Mouse (Mus musculus): ENCODE measurements around the gene Kcnq2. TPM values are rescaled to one million over a fixed set of nuclear protein-coding genes. Genes with fewer than 3 reads are reported as not detected.
A peak's percentile ranks its signal among the peaks of the same experiment; 100 is the strongest.

Kcnq2 gene
- polyA plus RNA-seq, 1 experiment from 2014 or later: 0.51 TPM

GRCm38 (mm10) chr2:181038644-181039355, 96.3 kb downstream of the Kcnq2 start:
- no peak for TF ChIP-seq CTCF (IDR thresholded peaks at IDR 0.05; ENCODE audit: low read depth)
- Histone ChIP-seq H3K4me3 (ENCODE audit: low read depth, low read length) (peak overlapping the region; percentile 43), H3K9ac (ENCODE audit: low read depth, low read length) (no peak overlapping the region), H3K36me3 (ENCODE audit: control insufficient read depth, insufficient read depth) (no peaks in the 10 kb centered on the region), H3K4me2 (replicated peaks; ENCODE audit: low read depth) (peak overlapping the region; percentile 71), H3K9me3 (ENCODE audit: control insufficient read depth) (no peaks in the 10 kb centered on the region), H3K27me3 (replicated peaks; ENCODE audit: control insufficient read depth, insufficient read depth, low read length) (peaks cover 40% of the 10 kb centered on the region), H3K27ac (ENCODE audit: low read depth, low read length) (no peak overlapping the region), H3K4me1 (replicated peaks; ENCODE audit: control insufficient read depth, insufficient read depth, low read length) (no peaks in the 10 kb centered on the region)
- 1% methylated on average over 56 of the region's 63 CpGs for WGBS
- no peak for ATAC-seq

GRCm38 (mm10) chr2:181036561-181036960, 98.5 kb downstream of the Kcnq2 start:
- no peaks in the 10 kb centered on the region for H3K36me3 ChIP-seq (ENCODE audit: control insufficient read depth, insufficient read depth)
- H3K4me1 ChIP-seq (replicated peaks; ENCODE audit: control insufficient read depth, insufficient read depth, low read length): no peaks in the 10 kb centered on the region
- peaks cover 40% of the 10 kb centered on the region for H3K27me3 ChIP-seq (replicated peaks; ENCODE audit: control insufficient read depth, insufficient read depth, low read length)
- no peaks in the 10 kb centered on the region for H3K9me3 ChIP-seq (ENCODE audit: control insufficient read depth)
- H3K27ac ChIP-seq (ENCODE audit: low read depth, low read length): no peak overlapping the region
- 68% methylated on average over 6 of the region's 6 CpGs for WGBS
- ATAC-seq: no peak
- no peak for TF ChIP-seq CTCF (IDR thresholded peaks at IDR 0.05; ENCODE audit: low read depth)
- no peak overlapping the region for H3K4me3 ChIP-seq (ENCODE audit: low read depth, low read length)
- no peak overlapping the region for H3K9ac ChIP-seq (ENCODE audit: low read depth, low read length)
- H3K4me2 ChIP-seq (replicated peaks; ENCODE audit: low read depth): no peak overlapping the region

- no peak for ATAC-seq
- H3K27ac ChIP-seq (ENCODE audit: low read depth, low read length): no peak overlapping the region
- H3K36me3 ChIP-seq (ENCODE audit: control insufficient read depth, insufficient read depth): no peaks in the 10 kb centered on the region
- TF ChIP-seq CTCF (IDR thresholded peaks at IDR 0.05; ENCODE audit: low read depth): no peak
- no peak overlapping the region for H3K4me3 ChIP-seq (ENCODE audit: low read depth, low read length)
- peaks cover 31% of the 10 kb centered on the region for H3K27me3 ChIP-seq (replicated peaks; ENCODE audit: control insufficient read depth, insufficient read depth, low read length)
- H3K9me3 ChIP-seq (ENCODE audit: control insufficient read depth): no peaks in the 10 kb centered on the region
- H3K9ac ChIP-seq (ENCODE audit: low read depth, low read length): no peak overlapping the region
- WGBS: 77% methylated on average over 7 of the region's 7 CpGs
- no peak overlapping the region for H3K4me2 ChIP-seq (replicated peaks; ENCODE audit: low read depth)
- H3K4me1 ChIP-seq (replicated peaks; ENCODE audit: control insufficient read depth, insufficient read depth, low read length): no peaks in the 10 kb centered on the region
Observed at GRCm38 (mm10) chr2:181035186-181035585, 99.9 kb downstream of the Kcnq2 start.

GRCm38 (mm10) chr2:181033310-181033709, 101.8 kb downstream of the Kcnq2 start:
- Histone ChIP-seq H3K4me1 (replicated peaks; ENCODE audit: control insufficient read depth, insufficient read depth, low read length) (no peaks in the 10 kb centered on the region), H3K36me3 (ENCODE audit: control insufficient read depth, insufficient read depth) (no peaks in the 10 kb centered on the region), H3K9me3 (ENCODE audit: control insufficient read depth) (no peaks in the 10 kb centered on the region), H3K27ac (ENCODE audit: low read depth, low read length) (no peak overlapping the region), H3K4me3 (ENCODE audit: low read depth, low read length) (no peak overlapping the region), H3K27me3 (replicated peaks; ENCODE audit: control insufficient read depth, insufficient read depth, low read length) (peaks cover 13% of the 10 kb centered on the region), H3K4me2 (replicated peaks; ENCODE audit: low read depth) (no peak overlapping the region), H3K9ac (ENCODE audit: low read depth, low read length) (no peak overlapping the region)
- no peak for ATAC-seq
- 46% methylated on average over 6 of the region's 6 CpGs for WGBS
- TF ChIP-seq CTCF (IDR thresholded peaks at IDR 0.05; ENCODE audit: low read depth): no peak

- TF ChIP-seq CTCF (IDR thresholded peaks at IDR 0.05; ENCODE audit: low read depth): peak; percentile 48
- 38% methylated on average over 5 of the region's 5 CpGs for WGBS
- H3K27me3 ChIP-seq (replicated peaks; ENCODE audit: control insufficient read depth, insufficient read depth, low read length): peaks cover 4% of the 10 kb centered on the region
- H3K9ac ChIP-seq (ENCODE audit: low read depth, low read length): no peak overlapping the region
- no peaks in the 10 kb centered on the region for H3K9me3 ChIP-seq (ENCODE audit: control insufficient read depth)
- ATAC-seq: no peak
- H3K4me1 ChIP-seq (replicated peaks; ENCODE audit: control insufficient read depth, insufficient read depth, low read length): no peaks in the 10 kb centered on the region
- no peak overlapping the region for H3K27ac ChIP-seq (ENCODE audit: low read depth, low read length)
- H3K4me2 ChIP-seq (replicated peaks; ENCODE audit: low read depth): no peak overlapping the region
- no peak overlapping the region for H3K4me3 ChIP-seq (ENCODE audit: low read depth, low read length)
- no peaks in the 10 kb centered on the region for H3K36me3 ChIP-seq (ENCODE audit: control insufficient read depth, insufficient read depth)
Observed at GRCm38 (mm10) chr2:181032407-181032806, 102.7 kb downstream of the Kcnq2 start.

- H3K4me3 ChIP-seq (ENCODE audit: low read depth, low read length): no peak overlapping the region
- TF ChIP-seq CTCF (IDR thresholded peaks at IDR 0.05; ENCODE audit: low read depth): no peak
- H3K27me3 ChIP-seq (replicated peaks; ENCODE audit: control insufficient read depth, insufficient read depth, low read length): no peaks in the 10 kb centered on the region; the same call in 1 of the 2 replicates
- 81% methylated on average over 11 of the region's 11 CpGs for WGBS
- no peak overlapping the region for H3K27ac ChIP-seq (ENCODE audit: low read depth, low read length)
- no peak for ATAC-seq
- no peak overlapping the region for H3K4me2 ChIP-seq (replicated peaks; ENCODE audit: low read depth)
- no peaks in the 10 kb centered on the region for H3K9me3 ChIP-seq (ENCODE audit: control insufficient read depth)
- H3K9ac ChIP-seq (ENCODE audit: low read depth, low read length): no peak overlapping the region
- H3K4me1 ChIP-seq (replicated peaks; ENCODE audit: control insufficient read depth, insufficient read depth, low read length): no peaks in the 10 kb centered on the region
- no peaks in the 10 kb centered on the region for H3K36me3 ChIP-seq (ENCODE audit: control insufficient read depth, insufficient read depth)
Observed at GRCm38 (mm10) chr2:181031406-181031934, 103.6 kb downstream of the Kcnq2 start.

Other genes with a start within 250 kb of the Kcnq2 start
- gene Ythdf1, start 214.4 kb downstream of the Kcnq2 start, polyA plus RNA-seq (2015; fragmentation: Nextera tagmentation; extraction: Ambion mirVana): 24.2 and 26.8 TPM in 2 replicates
- gene Birc7, start 206.3 kb downstream of the Kcnq2 start, polyA plus RNA-seq (2015; fragmentation: Nextera tagmentation; extraction: Ambion mirVana): not detected in 2 replicates
- 22.9 and 25.9 TPM in 2 replicates for gene Nkain4, start 180.6 kb downstream of the Kcnq2 start, polyA plus RNA-seq (2015; fragmentation: Nextera tagmentation; extraction: Ambion mirVana)
- gene Arfgap1, start 168.1 kb downstream of the Kcnq2 start, polyA plus RNA-seq (2015; fragmentation: Nextera tagmentation; extraction: Ambion mirVana): 44.0 and 51.9 TPM in 2 replicates
- 0.43 and 0.80 TPM in 2 replicates for gene Col20a1, start 148.8 kb downstream of the Kcnq2 start, polyA plus RNA-seq (2015; fragmentation: Nextera tagmentation; extraction: Ambion mirVana)
- gene Chrna4, start 91.8 kb downstream of the Kcnq2 start, polyA plus RNA-seq (2015; fragmentation: Nextera tagmentation; extraction: Ambion mirVana): 0.30 and 0.33 TPM in 2 replicates
- 0.38 and 0.58 TPM in 2 replicates for gene Eef1a2, start 21.7 kb upstream of the Kcnq2 start, polyA plus RNA-seq (2015; fragmentation: Nextera tagmentation; extraction: Ambion mirVana)
- 197 TPM in 2 replicates for gene Ppdpf, start 51.9 kb upstream of the Kcnq2 start, polyA plus RNA-seq (2015; fragmentation: Nextera tagmentation; extraction: Ambion mirVana)
- gene Ptk6, start 67.5 kb upstream of the Kcnq2 start, polyA plus RNA-seq (2015; fragmentation: Nextera tagmentation; extraction: Ambion mirVana): 1.9 and 2.4 TPM in 2 replicates
- 0.17 and 0.20 TPM in 2 replicates for gene Srms, start 77.9 kb upstream of the Kcnq2 start, polyA plus RNA-seq (2015; fragmentation: Nextera tagmentation; extraction: Ambion mirVana)
- gene Fndc11, start 84.7 kb upstream of the Kcnq2 start, polyA plus RNA-seq (2015; fragmentation: Nextera tagmentation; extraction: Ambion mirVana): 0.13 TPM in 1 of 2 replicates, not detected in the other
- gene Helz2, start 106.7 kb upstream of the Kcnq2 start, polyA plus RNA-seq (2015; fragmentation: Nextera tagmentation; extraction: Ambion mirVana): 5.7 and 6.9 TPM in 2 replicates
- gene Gmeb2, start 152.7 kb upstream of the Kcnq2 start, polyA plus RNA-seq (2015; fragmentation: Nextera tagmentation; extraction: Ambion mirVana): 5.4 and 5.8 TPM in 2 replicates
- gene Stmn3, start 179.2 kb upstream of the Kcnq2 start, polyA plus RNA-seq (2015; fragmentation: Nextera tagmentation; extraction: Ambion mirVana): 28.9 and 32.3 TPM in 2 replicates
- 10.0 and 10.5 TPM in 2 replicates for gene Rtel1, start 184.4 kb upstream of the Kcnq2 start, polyA plus RNA-seq (2015; fragmentation: Nextera tagmentation; extraction: Ambion mirVana)
- 23.8 and 25.7 TPM in 2 replicates for gene Zgpat, start 229.6 kb upstream of the Kcnq2 start, polyA plus RNA-seq (2015; fragmentation: Nextera tagmentation; extraction: Ambion mirVana)
- 32.1 TPM in 2 replicates for gene Arfrp1, start 230.1 kb upstream of the Kcnq2 start, polyA plus RNA-seq (2015; fragmentation: Nextera tagmentation; extraction: Ambion mirVana)
- gene Lime1, start 244.8 kb upstream of the Kcnq2 start, polyA plus RNA-seq (2015; fragmentation: Nextera tagmentation; extraction: Ambion mirVana): 6.7 and 8.6 TPM in 2 replicates